Mouse (Mus musculus) erythroid progenitor cell, adult 5-6 weeks (primary cell): ENCODE measurements around the gene Mansc4. TPM values are rescaled to one million over a fixed set of nuclear protein-coding genes. Genes with fewer than 3 reads are reported as not detected.

Experiments
- ATAC-seq: replicated peaks from 2 replicates; pipeline ENCODE4 v1.8.0; 2016; ENCODE audit warnings: moderate number of reproducible peaks, mild to moderate bottlenecking, moderate TSS enrichment, inconsistent platforms; ENCODE audit not compliant: poor library complexity, low FRiP score, severe bottlenecking
- total RNA-seq, 2 experiments: library from RNA; stranded (forward) in 1 of 2; stranded (reverse) in 1 of 2; fragments of 150-400 nt in 1 of 2; fragments of 186-747, 209-891 nt in 1 of 2; gene quantifications; 2 replicates each; pipeline versions ENCODE4 v1.2.3 to v1.2.4; 2015 to 2017; ENCODE audit warnings: low replicate concordance in 2 of 2

Mansc4 gene
- total RNA-seq, 2 experiments from 2014 or later = not detected

DNA sequence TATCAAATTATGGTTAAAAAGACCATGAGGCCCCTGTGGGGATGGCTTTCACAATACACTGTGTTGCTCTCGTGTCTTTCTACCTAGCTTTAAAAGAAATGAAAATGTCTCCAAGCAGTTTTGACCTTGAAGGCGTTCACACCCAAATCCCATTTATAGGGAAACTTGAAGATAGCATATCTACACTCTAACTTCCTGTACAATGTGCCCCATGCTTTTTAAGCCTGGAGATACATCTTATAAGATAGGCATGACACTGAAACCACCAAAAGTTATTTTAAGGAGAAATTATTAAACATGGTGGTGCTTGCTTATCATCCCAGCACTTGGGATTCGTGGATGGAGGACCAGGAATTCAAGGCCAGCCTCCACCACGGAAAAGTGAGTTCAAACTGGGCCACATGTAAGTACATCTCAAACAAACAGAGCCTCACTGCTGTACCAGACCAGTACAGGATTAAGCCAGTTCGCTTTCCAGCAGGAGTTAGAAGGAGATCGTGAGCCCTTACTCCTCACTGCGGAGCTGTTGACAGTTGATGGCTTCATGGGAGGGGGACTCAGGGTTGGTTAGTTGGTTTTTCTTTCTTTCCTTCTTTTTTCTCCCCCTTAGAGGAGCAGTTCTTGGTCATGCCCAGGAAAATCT is 1.3 kb downstream of the Mansc4 start:
- no peak for ATAC-seq

DNA sequence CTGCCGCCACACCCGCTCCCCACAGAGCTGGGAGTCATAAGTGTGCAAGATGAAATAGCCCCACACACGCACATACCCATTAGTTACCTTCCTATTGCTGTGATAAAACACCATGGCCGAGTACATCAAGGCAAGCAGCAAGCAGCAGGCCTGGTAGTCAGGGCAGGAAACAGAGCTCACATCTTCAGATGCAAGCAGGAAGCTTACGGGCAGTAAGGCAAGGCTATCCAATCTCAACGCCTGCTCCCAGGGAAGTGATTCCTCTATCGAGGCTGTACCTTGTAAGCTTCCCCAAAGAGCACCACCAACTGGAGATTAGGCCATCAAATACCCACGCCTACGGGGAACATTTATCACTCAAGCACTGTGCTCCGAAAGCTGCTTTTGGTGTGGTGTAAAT is 6.9 kb downstream of the Mansc4 start:
- ATAC-seq = no peak

DNA sequence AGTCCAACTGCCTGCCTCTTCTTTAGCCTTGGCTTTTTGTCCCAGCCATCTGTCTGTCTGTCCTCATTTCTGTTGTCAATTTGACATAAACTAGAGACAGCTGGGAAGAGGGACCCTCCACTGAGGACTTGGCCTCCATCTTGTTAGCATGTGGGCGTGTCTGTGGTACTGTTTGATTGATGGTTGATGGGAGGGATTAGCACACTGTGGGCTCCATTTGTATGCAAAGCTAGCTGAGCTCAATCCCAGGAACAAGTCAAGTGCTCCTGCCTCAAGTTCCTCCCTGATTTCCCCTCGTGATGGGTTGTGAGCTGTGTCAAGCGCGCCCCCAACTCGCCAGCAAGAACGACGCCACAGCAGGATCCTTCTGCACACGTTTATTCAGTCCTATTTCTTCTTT is 10.0 kb downstream of the Mansc4 start:
- no peak for ATAC-seq

DNA sequence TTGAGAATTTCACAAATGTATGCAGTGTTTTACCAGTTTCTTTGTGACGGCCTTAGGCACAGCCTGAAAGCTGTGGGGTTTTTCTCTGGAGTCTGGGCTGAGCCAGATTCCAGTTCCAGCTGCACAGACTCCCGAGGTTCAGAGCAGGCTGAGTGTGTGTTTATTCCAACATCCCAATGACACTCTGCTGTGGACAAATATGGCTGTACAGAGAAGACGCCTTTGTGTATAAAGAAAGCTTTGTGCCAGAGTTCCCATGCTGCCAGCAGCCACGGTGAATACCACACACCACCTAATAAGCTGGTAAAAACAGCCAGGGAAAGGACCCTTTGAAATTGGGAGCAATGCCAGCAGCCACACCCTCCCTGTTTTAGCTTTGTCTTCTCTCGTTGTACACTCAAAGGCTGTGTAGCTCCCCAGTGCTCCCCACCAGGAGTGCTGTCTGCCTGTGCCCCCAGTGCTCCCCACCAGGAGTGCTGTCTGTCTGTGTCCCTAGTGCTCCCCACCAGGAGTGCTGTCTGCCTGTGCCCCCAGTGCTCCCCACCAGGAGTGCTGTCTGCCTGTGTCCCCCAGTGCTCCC is 10.9 kb downstream of the Mansc4 start:
- ATAC-seq = no peak

DNA sequence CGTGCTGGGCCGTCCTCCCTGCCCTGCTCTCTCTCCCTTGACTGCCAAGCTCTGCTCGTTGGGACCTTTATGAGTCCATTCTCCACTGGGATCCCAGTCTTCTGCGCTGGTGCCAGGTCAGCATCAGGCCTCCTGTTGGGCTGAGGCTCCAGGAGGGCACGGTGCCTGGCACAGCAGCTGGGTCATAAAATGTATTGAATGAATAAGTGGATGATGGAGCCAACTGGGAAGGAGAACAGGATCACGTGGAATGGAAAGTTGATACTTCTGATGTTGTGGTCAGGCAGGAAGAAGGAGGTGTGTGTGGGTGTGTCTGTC is 21.9 kb downstream of the Mansc4 start:
- ATAC-seq = no peak

DNA sequence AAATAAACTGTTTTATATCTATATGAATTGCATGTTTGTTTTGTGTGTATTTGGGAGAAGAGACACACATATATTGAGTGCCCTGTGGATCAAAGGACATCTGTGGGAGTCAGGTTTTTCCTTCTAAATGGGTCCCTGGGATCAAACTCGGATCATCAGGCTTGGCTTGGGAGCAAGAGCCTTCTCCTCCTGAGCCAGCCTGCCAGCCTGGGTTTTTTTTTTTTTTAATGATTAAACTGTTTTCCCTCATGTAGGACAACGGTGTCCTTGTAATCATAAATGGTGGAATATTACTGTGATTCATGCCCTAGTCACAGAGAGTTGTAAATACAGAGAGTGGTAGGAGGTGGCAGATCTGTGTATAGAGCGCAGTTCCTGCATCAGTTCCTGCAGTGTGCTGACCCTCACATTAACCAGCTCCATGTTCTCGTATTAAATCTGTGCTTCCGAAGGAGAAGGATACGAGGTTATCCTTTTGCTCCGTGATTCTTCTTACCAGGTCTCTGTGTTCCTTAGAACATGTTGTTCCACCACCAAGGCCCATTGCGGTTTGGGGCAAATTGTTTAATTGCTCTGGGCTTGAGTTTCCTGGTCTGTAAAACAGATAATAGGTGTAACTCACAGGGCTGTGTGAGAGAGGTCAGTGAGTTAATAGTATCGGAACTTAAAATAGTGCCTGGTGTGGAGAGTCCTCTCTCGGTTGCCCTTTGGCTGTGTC is 22.4 kb downstream of the Mansc4 start:
- no peak for ATAC-seq

DNA sequence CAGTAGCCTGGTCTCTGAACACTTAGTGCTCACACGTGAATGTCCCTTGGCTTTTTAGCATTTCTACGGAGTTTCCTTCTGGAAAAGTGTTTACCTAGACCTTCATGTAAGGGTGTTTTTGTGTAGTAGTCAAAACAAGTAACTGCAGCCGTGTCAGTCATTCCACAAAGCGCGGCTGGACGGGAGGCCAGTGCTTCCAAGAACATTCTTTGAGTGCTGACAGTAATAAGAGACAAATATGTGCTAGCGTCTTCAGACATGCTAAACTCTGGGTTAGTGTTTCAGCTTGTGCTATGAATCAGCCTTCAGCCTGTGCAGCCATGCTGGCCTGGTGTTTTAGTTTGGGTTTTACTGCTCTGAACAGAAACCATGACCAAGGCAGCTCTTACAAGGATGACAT is 24.1 kb downstream of the Mansc4 start:
- no peak for ATAC-seq

DNA sequence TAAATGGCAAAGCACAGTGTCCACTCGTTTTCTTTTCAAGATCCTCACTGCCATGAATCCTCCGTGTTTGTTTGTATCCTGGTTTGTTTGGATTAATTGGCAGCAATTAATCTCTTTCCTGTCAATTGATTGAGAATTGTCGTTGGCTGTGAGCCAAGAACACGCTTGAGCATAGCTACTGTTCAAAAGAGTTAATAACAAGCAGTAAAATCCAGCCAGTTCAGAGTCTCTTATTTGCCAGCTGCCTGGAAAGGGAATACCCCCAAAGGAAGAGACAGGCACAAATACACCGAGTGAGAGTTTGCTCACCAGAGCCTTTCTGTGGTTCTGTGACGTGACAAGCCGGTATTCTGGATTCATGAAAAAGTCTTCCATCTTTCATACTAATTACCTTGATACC is 24.8 kb downstream of the Mansc4 start:
- no peak for ATAC-seq

DNA sequence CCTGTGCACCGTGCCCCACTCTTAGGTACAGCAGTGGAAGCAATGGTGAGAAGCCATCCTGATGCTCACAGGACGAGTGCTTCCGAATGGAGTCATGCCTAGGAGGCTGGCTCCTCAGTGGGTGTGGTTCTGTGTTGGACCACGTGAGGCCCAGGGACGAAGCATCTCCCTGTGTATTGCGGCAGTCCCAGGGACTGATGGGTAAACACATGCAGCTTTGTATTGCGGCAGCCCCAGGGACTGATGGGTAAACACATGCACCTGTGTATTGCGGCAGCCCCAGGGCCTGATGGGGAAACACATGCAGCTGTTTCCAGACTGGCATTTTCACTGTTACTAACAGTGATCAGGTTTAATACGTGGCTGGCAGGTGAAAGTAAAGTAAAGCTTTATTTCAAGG is 25.2 kb downstream of the Mansc4 start:
- no peak for ATAC-seq

DNA sequence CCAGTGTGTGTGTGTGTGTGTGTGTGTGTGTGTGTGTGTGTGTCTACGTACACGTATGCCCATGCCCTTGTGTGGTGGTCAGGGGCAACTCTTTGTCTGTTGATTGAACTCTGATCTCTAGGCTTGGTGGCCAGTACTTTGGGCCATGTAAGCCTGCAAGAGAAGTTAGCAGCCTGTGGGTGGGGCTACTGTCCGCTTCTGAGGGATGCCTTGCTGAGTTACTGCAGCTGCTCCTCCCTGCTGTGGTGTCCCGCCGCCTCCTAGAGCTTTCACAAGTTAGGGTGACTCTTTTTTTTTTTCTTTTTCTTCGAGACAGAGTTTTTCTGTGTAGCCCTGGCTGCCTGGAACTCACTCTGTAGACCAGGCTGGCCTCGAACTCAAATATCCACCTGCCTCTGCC is 27.5 kb downstream of the Mansc4 start:
- no peak for ATAC-seq

DNA sequence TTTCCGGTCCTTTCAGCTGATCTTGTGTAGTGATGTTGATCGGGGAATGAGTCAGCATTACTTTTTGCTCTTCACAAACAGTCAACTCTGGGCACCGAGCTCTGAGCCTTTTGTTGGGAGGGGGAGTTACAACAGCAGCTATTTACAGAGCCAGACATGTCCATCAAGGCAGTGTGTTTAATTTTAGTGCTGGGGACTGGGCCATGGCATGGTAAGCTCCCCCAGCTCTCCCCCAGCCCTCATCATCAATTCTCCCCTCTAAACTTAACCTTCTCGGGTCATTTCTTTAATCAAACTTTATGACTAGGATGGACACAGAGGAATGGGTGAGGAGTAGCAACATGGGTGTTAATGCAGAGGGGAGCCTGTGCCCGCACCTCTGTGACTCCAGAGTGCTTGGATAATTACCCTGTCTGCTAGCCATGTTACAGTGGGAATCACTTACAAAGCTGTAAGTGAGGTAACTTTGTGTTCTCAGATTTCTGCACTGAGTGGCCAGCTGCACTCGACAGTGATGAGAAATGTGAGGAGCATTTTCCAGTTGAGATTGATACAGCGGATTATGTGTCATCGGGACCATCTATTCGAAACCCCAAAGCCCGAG is 31.4 kb downstream of the Mansc4 start:
- ATAC-seq = no peak

DNA sequence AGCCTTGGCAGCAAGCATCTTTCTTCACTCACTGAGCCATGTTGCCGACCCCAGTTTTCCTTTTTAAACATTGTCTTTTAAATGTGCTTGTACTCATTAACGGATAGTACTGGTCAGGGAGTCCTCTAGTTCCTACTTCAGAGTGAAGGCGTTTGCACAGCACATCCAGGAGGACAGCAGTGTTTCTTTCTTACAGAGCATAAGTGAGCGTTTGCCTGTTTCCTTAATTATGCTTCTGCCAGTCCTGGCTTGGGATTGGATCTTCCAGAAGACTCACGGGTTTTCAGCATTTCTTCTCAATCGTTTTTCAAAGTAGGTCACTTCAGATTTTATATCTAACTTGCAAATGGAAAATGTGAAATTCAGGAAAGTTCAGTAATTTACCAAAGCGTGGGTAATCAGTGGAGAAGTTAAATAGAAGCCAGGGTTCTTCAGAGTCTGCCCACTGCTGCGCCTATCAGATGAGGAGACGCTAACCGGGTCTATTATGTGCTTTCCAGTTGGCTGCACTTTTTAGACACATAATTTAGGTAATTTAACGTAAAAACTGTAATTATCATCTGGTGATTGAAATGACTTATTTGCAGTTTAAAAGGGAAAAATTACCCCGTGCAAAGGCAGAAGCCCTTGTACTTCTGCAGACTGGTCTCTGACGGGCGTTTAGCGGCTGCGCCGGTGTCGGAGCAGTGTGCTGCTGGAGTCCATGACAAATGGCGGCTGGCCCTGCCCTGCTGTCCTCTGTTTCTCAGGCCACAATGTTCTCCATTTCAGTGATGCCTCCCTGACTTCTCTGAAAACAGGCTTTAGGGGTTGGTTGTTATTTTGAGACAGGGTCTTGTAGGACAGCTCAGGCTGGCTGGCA is 32.8 kb downstream of the Mansc4 start:
- no peak for ATAC-seq

DNA sequence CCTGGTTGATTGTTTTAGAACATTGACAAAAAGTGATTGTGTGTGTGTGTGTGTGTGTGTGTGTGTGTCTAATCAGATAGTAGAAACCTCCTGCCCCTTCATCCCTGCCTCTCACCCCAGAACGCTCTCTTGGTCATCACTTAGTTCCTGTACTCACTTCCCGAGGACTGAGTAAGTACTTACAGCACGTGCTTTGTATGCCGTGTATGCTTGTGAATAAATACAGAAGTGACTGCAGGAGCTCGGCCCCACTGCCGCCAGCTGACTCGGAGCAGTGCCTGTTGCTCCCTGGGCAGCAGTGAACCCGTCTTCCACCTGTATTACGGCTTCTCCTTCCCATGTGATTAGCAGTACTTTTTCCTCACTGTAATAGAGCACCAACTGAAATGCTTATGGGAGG is 34.4 kb downstream of the Mansc4 start:
- no peak for ATAC-seq

DNA sequence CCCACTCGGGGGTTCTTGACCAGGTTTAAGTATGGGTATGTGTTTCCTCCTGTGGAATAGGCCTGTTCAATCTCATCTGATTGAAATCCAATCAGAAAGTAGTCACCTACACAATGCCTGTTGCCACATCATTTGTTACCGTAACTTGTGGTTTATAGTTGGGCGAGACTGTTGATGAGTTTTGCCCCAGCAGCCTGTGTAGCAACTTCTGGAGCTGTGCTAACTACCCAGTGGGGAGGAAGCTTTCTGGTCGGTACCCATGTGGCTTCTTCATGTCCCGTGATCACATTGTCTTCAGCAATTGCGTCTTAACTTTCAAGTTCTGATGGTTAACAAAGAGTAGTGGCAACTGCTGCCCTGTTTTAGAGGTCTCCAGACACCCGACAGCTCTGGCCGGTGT is 35.2 kb downstream of the Mansc4 start:
- ATAC-seq = no peak

DNA sequence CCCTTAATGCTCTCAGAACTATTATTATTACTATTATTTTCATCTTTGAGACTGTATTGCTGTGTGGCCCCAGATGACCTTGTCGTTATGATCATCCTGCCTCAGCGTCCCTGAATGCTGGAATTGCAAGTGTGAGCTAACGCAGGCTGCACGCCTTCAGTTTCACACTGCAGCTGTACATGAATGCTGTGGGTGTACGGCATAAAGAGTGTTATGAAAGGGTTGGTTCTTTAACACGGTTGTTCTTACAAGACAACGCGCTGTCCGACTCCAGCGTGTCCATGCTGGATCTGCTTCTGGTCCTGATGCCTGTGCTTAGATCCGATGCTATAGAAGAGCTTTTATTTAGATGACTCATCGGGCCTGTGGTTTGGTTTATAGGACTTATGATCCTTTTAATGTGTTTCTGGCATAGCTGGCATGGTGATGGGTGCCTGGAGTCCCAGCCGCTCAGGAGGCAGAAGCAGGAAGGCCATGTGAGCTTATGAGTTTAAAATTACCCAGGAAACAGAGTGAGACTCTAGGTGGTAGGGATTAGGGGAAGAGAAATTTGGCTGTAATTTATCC is 37.5 kb downstream of the Mansc4 start:
- no peak for ATAC-seq

DNA sequence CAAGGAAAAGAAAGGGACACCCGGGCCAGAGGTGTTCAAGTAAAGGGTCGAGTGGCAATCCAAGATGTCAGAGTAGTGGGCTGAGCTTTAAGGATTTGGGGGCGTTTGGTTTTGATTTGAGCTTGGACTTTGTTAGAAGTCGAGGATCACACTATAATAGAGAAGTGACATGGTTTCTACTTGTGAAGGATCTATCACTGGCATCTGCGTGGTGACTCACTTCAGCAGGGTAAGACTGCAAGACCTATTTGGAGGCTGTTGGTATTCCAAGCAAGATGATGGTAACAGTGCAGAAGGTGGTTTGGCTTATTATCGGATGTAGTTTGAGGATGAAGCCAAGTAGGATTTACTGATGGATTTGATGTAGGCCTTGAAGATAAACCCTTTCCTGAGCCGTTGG is 43.2 kb downstream of the Mansc4 start:
- ATAC-seq = no peak

DNA sequence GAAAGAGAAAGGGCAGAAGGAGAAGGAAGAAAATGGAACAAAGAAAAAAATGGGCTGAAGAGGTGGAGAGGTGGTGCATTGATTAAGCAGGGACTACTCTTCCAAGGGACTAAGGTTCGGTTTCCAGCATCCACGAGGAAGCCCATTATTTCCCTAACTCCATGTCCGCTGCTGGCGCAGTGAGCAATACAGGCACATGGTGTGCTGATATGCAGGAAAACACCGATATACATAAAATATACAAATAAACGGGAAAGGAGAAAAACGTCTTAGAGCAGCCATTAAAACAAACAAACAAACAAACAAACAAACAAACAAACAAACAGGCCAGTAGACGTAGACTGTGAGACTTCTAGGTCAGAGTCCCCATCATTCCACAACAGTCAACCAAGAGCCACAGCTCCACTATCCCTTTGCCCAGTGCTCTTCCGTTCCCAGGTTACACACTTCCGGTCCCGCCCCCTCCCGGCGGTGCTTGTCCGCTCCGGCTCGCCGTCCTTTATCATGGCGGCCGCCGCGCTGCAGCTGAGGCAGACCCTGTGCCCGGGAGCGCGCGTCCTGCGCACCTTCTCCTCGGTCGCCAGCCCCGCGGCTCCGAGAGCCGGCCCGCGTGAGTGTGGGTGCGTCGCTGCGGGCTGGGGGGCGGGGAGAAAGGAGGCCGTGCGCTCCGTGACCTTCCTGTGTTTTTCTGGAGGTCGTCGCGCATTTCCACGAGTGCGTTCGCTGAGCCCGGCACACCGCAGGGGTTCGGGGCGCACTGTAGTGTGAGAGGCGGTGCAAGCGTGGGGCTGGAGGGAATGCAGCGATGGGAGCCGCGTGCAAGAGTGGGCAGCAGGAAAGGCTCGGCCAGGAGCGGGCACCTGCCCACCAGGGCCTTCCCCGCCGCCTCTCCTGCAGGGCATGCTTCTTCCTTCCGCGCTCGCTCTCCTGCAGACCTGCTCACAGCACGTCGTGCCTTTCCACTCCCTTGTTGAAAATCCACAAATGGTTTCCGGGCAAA is 44.2 kb downstream of the Mansc4 start, which contains the start of gene Mrps35:
Mrps35 (plus strand) TSS at position 474 of the 1,000 bp plus-strand sequence.
- peak; percentile 99 for ATAC-seq

DNA sequence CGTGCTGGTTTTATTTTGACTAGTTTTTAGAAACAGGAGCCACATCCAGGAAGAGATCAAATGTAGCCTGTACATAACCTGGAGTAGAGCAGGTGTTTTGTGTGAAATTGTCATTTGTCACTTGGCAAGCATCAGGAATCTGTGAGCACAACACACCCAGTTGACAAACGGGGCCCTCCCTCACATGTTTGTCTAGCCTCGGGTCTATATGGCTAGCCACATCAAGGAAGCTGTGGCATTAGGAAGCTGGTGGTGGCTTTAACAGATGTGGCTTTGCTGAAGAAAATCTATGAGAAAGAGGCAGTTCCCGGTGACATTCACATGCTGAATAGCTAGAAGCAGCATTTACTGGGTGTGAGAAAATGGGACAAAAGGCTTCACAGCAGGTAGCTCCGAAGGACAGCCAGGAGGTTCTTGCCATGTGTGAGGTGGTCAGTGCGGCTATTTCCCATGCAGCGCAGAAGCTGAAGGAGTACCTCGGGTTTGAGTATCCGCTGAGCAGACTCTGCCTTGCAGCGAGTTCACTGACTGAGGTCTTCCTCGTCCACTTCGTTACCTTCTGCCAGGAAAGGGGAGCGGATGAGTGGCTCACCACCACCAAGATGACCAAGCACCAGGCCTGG is 54.4 kb downstream of the Mansc4 start, which contains the start of gene Rep15:
Rep15 (plus strand) TSS at position 282 of the 623 bp plus-strand sequence.
- ATAC-seq = no peak
